Mouse (Mus musculus) spleen, postnatal 36 days (tissue): Measurements from ENCODE around the gene Tmem200a.

Experiments used
- DNase-seq, 2 experiments: peaks; one replicate each; pipeline ENCODE4 v3.0.0; 2022; ENCODE audit warnings: low spot score in 2 of 2, mixed read lengths in 1 of 2

Gene Tmem200a

GRCm38 (mm10) chr10:25887225-25887624 is 191.6 kb downstream of the Tmem200a start:
- no peak for DNase-seq

DNA sequence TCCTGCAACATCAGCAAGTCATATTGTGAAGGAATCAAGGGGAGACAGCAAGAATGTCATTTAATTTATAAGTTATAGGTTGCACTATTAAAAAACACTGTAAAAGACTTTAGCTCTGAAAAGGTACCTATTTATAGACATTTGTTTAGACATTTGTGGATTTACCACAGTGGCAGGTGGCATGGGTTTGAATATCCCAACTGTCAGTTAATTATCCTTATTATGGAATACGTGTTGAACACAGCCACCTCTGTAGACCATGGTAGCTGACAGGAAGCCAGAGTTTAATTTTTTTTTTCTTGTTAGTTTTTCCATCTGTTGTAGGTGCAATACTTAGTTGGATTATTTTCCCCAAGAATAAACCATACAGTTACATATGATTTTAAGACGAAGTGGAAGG is 194.3 kb downstream of the Tmem200a start:
- DNase-seq = no peak

- no peak for DNase-seq
Observed at GRCm38 (mm10) chr10:25877731-25878130, 201.1 kb downstream of the Tmem200a start.

DNA sequence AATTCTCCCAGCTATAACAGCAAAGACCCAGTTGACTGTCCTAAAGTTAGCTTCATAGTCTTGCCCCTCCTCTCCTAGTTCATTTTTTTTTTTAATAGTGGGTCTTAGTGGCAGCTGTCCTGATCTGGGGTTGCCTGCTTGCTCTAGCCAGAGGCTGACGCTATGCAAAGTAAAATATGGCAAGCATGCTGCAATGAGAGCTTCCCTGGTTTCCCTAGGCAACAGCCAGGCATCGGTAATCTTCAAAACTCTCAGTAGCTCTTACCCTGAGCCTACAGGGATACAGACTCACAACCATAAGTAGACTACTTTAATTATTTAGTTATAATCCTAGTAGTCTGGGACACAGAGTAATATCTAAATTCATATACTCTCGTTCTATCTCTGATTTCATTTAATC is 202.0 kb downstream of the Tmem200a start:
- no peak for DNase-seq

DNA sequence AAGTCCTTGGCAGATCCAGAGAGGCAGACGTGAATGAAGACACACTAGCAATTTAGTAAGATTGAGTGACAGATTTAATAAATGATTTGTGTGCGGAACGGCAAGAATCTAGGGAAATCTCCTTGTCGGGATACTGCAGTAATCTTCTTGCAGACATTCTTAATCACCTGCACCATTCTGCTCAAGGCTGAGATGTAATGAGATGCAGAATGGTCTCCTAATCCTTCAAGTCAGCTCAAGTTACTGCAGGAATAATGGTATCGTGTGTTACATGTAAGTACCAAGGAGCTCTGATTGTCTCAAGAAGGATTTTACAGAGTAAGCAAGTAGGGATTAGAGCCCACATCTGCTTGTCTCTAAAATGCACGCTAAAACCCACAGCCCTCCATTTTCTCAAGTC is 210.1 kb downstream of the Tmem200a start:
- DNase-seq = no peak
